Mouse (Mus musculus): Measurements from ENCODE around the gene Mtch2.

DNA sequence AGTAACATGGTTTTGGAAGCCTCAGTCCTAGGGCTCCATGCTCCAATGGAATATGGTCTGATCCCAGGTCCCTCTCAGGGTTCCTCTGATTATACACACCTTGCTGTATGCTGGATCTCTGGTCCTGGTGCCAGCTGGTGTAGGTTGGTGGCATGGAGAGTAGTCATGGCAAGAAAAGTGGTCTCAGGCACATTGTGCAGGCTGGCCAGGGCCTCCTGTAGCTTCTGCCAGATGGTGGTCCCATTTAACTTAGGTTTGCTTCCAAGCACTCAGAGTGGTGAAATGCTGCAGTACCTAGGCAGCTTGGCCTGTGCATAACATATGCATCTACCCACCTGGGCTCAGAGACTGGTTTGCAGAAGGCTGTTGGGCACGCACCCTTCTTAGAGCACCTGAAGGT, 3.4 kb downstream of the Mtch2 start:
- TF ChIP-seq POLR2A (IDR thresholded peaks at IDR 0.05; ENCODE audit: borderline replicate concordance, extremely low read depth, low read depth, low read length) (no peak), CTCF (IDR thresholded peaks at IDR 0.05; ENCODE audit: insufficient read depth, low read length) (no peak)
